Mouse (Mus musculus) forebrain, embryonic 11.5 days (tissue): ENCODE data around the gene Srm. TPM values are rescaled to one million over a fixed set of nuclear protein-coding genes. Genes with fewer than 3 reads are reported as not detected.

Experiments
- polyA plus RNA-seq: library from polyadenylated mRNA; unstranded; fragments of >200 nt; fragmentation: Nextera tagmentation; extraction: Ambion mirVana; gene quantifications from 2 replicates; pipeline ENCODE4 v1.2.1, GENCODE M21; 2014

Gene Srm
- polyA plus RNA-seq, 1 experiment from 2014 or later: 206 TPM

Other genes starting within 250 kb of the Srm start
- 17.0 and 19.6 TPM in 2 replicates for gene Ubiad1, start 146.7 kb upstream of the Srm start, polyA plus RNA-seq
- 30.6 and 37.6 TPM in 2 replicates for gene Mtor, start 142.9 kb upstream of the Srm start, polyA plus RNA-seq
- gene Angptl7, start 91.0 kb upstream of the Srm start, polyA plus RNA-seq: 0.20 and 0.47 TPM in 2 replicates
- 99.1 and 108 TPM in 2 replicates for gene Exosc10, start 33.1 kb upstream of the Srm start, polyA plus RNA-seq
- gene Masp2, start 11.1 kb downstream of the Srm start, polyA plus RNA-seq: 0.36 TPM in 1 of 2 replicates, not detected in the other
- 225 and 238 TPM in 2 replicates for gene Tardbp, start 35.5 kb downstream of the Srm start, polyA plus RNA-seq
- gene Gm572, start 51.8 kb downstream of the Srm start, polyA plus RNA-seq: not detected in 2 replicates
- gene Casz1, start 212.9 kb downstream of the Srm start, polyA plus RNA-seq: 3.4 and 3.6 TPM in 2 replicates